Mouse (Mus musculus) heart, adult 8-10 months (tissue): ENCODE measurements around the gene Pnrc2. TPM values are rescaled to one million over a fixed set of nuclear protein-coding genes. Genes with fewer than 3 reads are reported as not detected.
A peak's percentile ranks its signal among the peaks of the same experiment; 100 is the strongest.

Experiments
- DNase-seq: peaks from one replicate; pipeline ENCODE4 v3.0.0; 2022; ENCODE audit warnings: low spot score
- total RNA-seq, 4 experiments: library from RNA; stranded (reverse); gene quantifications; 2 replicates each; pipeline ENCODE4 v1.2.4; 2022

Gene Pnrc2
- total RNA-seq, 4 experiments from 2014 or later: 51.2 to 75.7 (median 66.5) TPM

- no peak for DNase-seq
Observed at GRCm38 (mm10) chr4:135892884-135893283, 19.2 kb upstream of the Pnrc2 start.

GRCm38 (mm10) chr4:135891539-135891938 lies 17.9 kb upstream of the Pnrc2 start:
- no peak for DNase-seq

GRCm38 (mm10) chr4:135889884-135890283 lies 16.2 kb upstream of the Pnrc2 start:
- DNase-seq: peak; percentile 80

- no peak for DNase-seq
Observed at GRCm38 (mm10) chr4:135889146-135889883, 15.7 kb upstream of the Pnrc2 start.

- DNase-seq: no peak
Observed at GRCm38 (mm10) chr4:135888448-135889057, 14.9 kb upstream of the Pnrc2 start.

GRCm38 (mm10) chr4:135886184-135886583 lies 12.5 kb upstream of the Pnrc2 start:
- no peak for DNase-seq

- DNase-seq: no peak
Observed at GRCm38 (mm10) chr4:135885676-135886075, 12.0 kb upstream of the Pnrc2 start.

GRCm38 (mm10) chr4:135884531-135884930 lies 10.9 kb upstream of the Pnrc2 start:
- DNase-seq: no peak

GRCm38 (mm10) chr4:135883881-135884516 lies 10.3 kb upstream of the Pnrc2 start:
- DNase-seq: no peak

GRCm38 (mm10) chr4:135883401-135883851 lies 9.8 kb upstream of the Pnrc2 start:
- DNase-seq: no peak

GRCm38 (mm10) chr4:135882023-135882422 lies 8.4 kb upstream of the Pnrc2 start:
- no peak for DNase-seq

GRCm38 (mm10) chr4:135880576-135880975 lies 6.9 kb upstream of the Pnrc2 start:
- no peak for DNase-seq

- no peak for DNase-seq
Observed at GRCm38 (mm10) chr4:135880018-135880417, 6.4 kb upstream of the Pnrc2 start.

GRCm38 (mm10) chr4:135879021-135879420 lies 5.4 kb upstream of the Pnrc2 start:
- DNase-seq: no peak

GRCm38 (mm10) chr4:135877742-135878141 lies 4.1 kb upstream of the Pnrc2 start:
- no peak for DNase-seq

- DNase-seq: peak; percentile 95
Observed at GRCm38 (mm10) chr4:135876583-135877020, 3.0 kb upstream of the Pnrc2 start.

GRCm38 (mm10) chr4:135875991-135876582 lies 2.4 kb upstream of the Pnrc2 start:
- peak; percentile 63 for DNase-seq

- no peak for DNase-seq
Observed at GRCm38 (mm10) chr4:135875546-135875945, 1.9 kb upstream of the Pnrc2 start.

- no peak for DNase-seq
Observed at GRCm38 (mm10) chr4:135874564-135875535, 1.2 kb upstream of the Pnrc2 start.

- DNase-seq: no peak
Observed at GRCm38 (mm10) chr4:135872589-135873391, 860 bp downstream of the Pnrc2 start.
